Mouse (Mus musculus) heart, embryonic 16.5 days (tissue): Measurements from ENCODE around the gene Rars2. TPM values are rescaled to one million over a fixed set of nuclear protein-coding genes. Genes with fewer than 3 reads are reported as not detected.

Experiments used
- ATAC-seq: fragments of 200-750 bp; cut with Nextera tagmentation; replicated peaks from 2 replicates; pipeline ENCODE4 v1.8.0; 2017; ENCODE audit warnings: moderate number of reproducible peaks; ENCODE audit not compliant: insufficient read depth, low FRiP score; ENCODE audit errors: extremely low read depth
- H3K27ac ChIP-seq: fragments of 300-500 bp; sonication (generic); 2 replicates; pipeline ENCODE4 v1.5.1; 2014; ENCODE audit warnings: mild to moderate bottlenecking, low read length, control low read depth, moderate library complexity
- H3K27me3 ChIP-seq: fragments of 300-500 bp; sonication (generic); 2 replicates; pipeline ENCODE4 v1.6.1; 2014; ENCODE audit warnings: low read length, mixed read lengths; ENCODE audit not compliant: control insufficient read depth, insufficient read depth
- H3K36me3 ChIP-seq: fragments of 300-500 bp; sonication (generic); 2 replicates; pipeline ENCODE4 v1.6.1; 2014; ENCODE audit not compliant: control insufficient read depth, insufficient read depth
- H3K4me1 ChIP-seq: fragments of 300-500 bp; sonication (generic); 2 replicates; pipeline ENCODE4 v1.6.1; 2014; ENCODE audit warnings: low read length, mixed read lengths; ENCODE audit not compliant: control insufficient read depth, insufficient read depth
- H3K4me2 ChIP-seq: fragments of 300-500 bp; sonication (generic); 2 replicates; pipeline ENCODE4 v1.6.1; 2014; ENCODE audit warnings: low read depth, mild to moderate bottlenecking, control low read depth, low read length
- H3K4me3 ChIP-seq: fragments of 300-500 bp; sonication (generic); 2 replicates; pipeline ENCODE4 v1.5.1; 2014; ENCODE audit warnings: mild to moderate bottlenecking, control low read depth, low read length
- H3K9ac ChIP-seq: fragments of 300-500 bp; sonication (generic); 2 replicates; pipeline ENCODE4 v1.6.1; 2014; ENCODE audit warnings: low read length, control low read depth
- H3K9me3 ChIP-seq: fragments of 300-500 bp; sonication (generic); replicated peaks from 2 replicates; pipeline ENCODE4 v1.6.1; 2016; ENCODE audit warnings: low read length; ENCODE audit not compliant: control insufficient read depth
- WGBS: fragments of 180-500 bp; shearing (Covaris S2); extraction: QIAGEN DNeasy Blood & Tissue Kit; methylation state at CpG from one replicate; pipeline ENCODE4 v1.1.7; 2014; 5-methylcytosine and 5-hydroxymethylcytosine counted together
- polyA plus RNA-seq: library from polyadenylated mRNA; unstranded; fragments of >200 nt; fragmentation: Nextera tagmentation; extraction: Ambion mirVana; gene quantifications from 2 replicates; pipeline ENCODE4 v1.2.1, GENCODE M21; 2015

Rars2 gene
- polyA plus RNA-seq, 1 experiment from 2014 or later, result 56.9 TPM

GRCm38 (mm10) chr4:34634129-34634528, 19.4 kb downstream of the Rars2 start:
- Histone ChIP-seq H3K4me3 (no peak overlapping the region), H3K4me1 (peaks cover 3% of the 10 kb centered on the region; the same call in 1 of the 2 replicates), H3K4me2 (no peak overlapping the region), H3K27ac (no peak overlapping the region), H3K9me3 (no peaks in the 10 kb centered on the region), H3K27me3 (no peaks in the 10 kb centered on the region), H3K36me3 (peaks cover 19% of the 10 kb centered on the region), H3K9ac (no peak overlapping the region)
- ATAC-seq, result no peak
- 96% methylated on average over 7 of the region's 7 CpGs for WGBS

- no peak overlapping the region for H3K4me2 ChIP-seq
- H3K9ac ChIP-seq, result no peak overlapping the region
- no peak overlapping the region for H3K27ac ChIP-seq
- H3K4me1 ChIP-seq, result no peaks in the 10 kb centered on the region
- peaks cover 29% of the 10 kb centered on the region for H3K36me3 ChIP-seq
- WGBS, result 59% methylated on average over 5 of the region's 5 CpGs
- no peaks in the 10 kb centered on the region for H3K27me3 ChIP-seq
- no peak for ATAC-seq
- H3K4me3 ChIP-seq, result no peak overlapping the region
- no peaks in the 10 kb centered on the region for H3K9me3 ChIP-seq
These were observed 21.3 kb downstream of the Rars2 start for GRCm38 (mm10) chr4:34636036-34636435.

DNA sequence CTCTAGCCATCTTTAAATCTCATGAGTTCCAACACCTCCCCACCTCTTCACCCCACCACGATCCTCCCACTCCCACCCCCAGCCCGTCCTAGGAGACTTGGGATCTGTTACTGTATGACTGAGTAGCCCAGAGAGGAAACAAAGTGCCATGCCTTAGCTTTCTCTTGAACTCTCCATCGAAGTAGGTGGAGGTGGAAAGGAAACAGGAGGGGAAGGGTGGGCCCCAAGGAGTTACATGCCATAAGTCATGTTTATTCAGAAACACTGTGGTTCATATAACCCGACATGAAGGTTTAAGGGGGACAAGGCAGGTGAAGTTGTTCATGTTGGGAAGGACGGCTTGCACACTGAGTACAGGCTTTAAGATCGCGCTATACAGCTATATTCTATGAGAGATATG, 22.6 kb downstream of the Rars2 start:
- H3K9me3 ChIP-seq, result no peaks in the 10 kb centered on the region
- no peak overlapping the region for H3K9ac ChIP-seq
- H3K4me1 ChIP-seq, result no peaks in the 10 kb centered on the region
- no peak overlapping the region for H3K4me3 ChIP-seq
- ATAC-seq, result no peak
- H3K4me2 ChIP-seq, result no peak overlapping the region
- no peaks in the 10 kb centered on the region for H3K27me3 ChIP-seq
- H3K36me3 ChIP-seq, result peaks cover 25% of the 10 kb centered on the region
- H3K27ac ChIP-seq, result no peak overlapping the region
- WGBS, result 91% methylated on average over 7 of the region's 7 CpGs

- no peak overlapping the region for H3K4me2 ChIP-seq
- no peak overlapping the region for H3K4me3 ChIP-seq
- no peaks in the 10 kb centered on the region for H3K9me3 ChIP-seq
- ATAC-seq, result no peak
- H3K4me1 ChIP-seq, result no peaks in the 10 kb centered on the region
- WGBS, result 83% methylated on average over 4 of the region's 4 CpGs
- H3K9ac ChIP-seq, result no peak overlapping the region
- no peak overlapping the region for H3K27ac ChIP-seq
- H3K36me3 ChIP-seq, result peaks cover 29% of the 10 kb centered on the region
- no peaks in the 10 kb centered on the region for H3K27me3 ChIP-seq
These were observed 23.1 kb downstream of the Rars2 start for GRCm38 (mm10) chr4:34637851-34638250.

GRCm38 (mm10) chr4:34639745-34640364, 25.1 kb downstream of the Rars2 start:
- Histone ChIP-seq H3K4me2 (no peak overlapping the region), H3K4me1 (no peaks in the 10 kb centered on the region), H3K4me3 (no peak overlapping the region), H3K9me3 (no peaks in the 10 kb centered on the region), H3K36me3 (peaks cover 23% of the 10 kb centered on the region), H3K27me3 (no peaks in the 10 kb centered on the region), H3K27ac (no peak overlapping the region), H3K9ac (no peak overlapping the region)
- ATAC-seq, result no peak
- WGBS, result 87% methylated on average over 5 of the region's 5 CpGs

GRCm38 (mm10) chr4:34640731-34641130, 26.0 kb downstream of the Rars2 start:
- H3K36me3 ChIP-seq, result peaks cover 21% of the 10 kb centered on the region

DNA sequence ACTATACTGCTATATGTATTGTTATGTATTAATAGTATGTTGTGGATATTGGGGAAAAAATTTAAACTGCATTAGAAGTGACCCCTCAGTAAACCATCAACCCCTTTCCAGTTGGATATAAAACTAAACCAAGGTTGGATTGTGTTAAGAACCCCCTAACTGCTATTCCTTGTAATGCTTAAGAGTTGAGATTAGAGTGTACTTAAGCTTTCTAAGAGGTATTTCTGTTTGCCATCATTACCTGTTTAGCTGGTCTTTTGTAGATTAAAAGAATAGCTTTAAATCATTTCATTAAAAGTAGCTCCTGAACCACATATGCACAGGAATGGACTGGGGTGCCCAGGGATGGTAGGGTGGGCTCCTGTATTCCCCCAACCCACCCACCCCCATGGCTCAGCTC, 30.0 kb downstream of the Rars2 start:
- H3K4me2 ChIP-seq, result no peak overlapping the region
- ATAC-seq, result no peak
- H3K36me3 ChIP-seq, result peaks cover 33% of the 10 kb centered on the region

More at GRCm38 (mm10) chr4:34640731-34641130, 26.0 kb downstream of the Rars2 start:
- ATAC-seq, result no peak
- no peak overlapping the region for H3K4me3 ChIP-seq
- H3K9ac ChIP-seq, result no peak overlapping the region
- H3K27me3 ChIP-seq, result no peaks in the 10 kb centered on the region
- no peaks in the 10 kb centered on the region for H3K9me3 ChIP-seq
- 92% methylated on average over 3 of the region's 3 CpGs for WGBS
- H3K27ac ChIP-seq, result no peak overlapping the region
- H3K4me1 ChIP-seq, result no peaks in the 10 kb centered on the region
- no peak overlapping the region for H3K4me2 ChIP-seq

DNA sequence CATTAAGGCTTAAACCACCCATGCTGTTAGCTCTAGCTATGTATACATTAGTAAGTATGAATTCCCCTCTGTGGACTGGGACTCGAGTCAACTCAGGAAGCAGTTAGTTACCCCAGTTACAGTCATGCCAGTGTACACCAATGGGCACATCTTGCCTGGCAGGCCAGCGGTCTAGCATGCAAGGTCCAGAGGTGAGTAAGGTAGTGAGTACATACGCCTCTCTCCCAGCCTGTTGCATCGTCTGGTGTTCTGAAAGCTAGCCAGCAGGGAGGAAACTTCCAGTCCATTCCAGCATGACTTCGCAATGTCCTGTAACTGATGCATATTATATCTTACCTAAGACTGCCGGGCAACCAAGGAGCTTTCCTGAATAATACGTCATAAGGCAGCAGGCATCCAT, 38.4 kb downstream of the Rars2 start:
- H3K27me3 ChIP-seq, result no peaks in the 10 kb centered on the region
- 89% methylated on average over 7 of the region's 7 CpGs for whole genome bisulfite sequencing
- H3K9me3 ChIP-seq, result no peaks in the 10 kb centered on the region
- no peak overlapping the region for H3K4me2 ChIP-seq
- H3K9ac ChIP-seq, result no peak overlapping the region
- peaks cover 50% of the 10 kb centered on the region for H3K36me3 ChIP-seq
- no peak overlapping the region for H3K27ac ChIP-seq
- no peaks in the 10 kb centered on the region for H3K4me1 ChIP-seq
- no peak overlapping the region for H3K4me3 ChIP-seq
- ATAC-seq, result no peak

More for the DNA sequence above, 30.0 kb downstream of the Rars2 start:
- Histone ChIP-seq H3K4me3 (no peak overlapping the region), H3K9me3 (no peaks in the 10 kb centered on the region), H3K4me1 (no peaks in the 10 kb centered on the region), H3K9ac (no peak overlapping the region), H3K27me3 (no peaks in the 10 kb centered on the region), H3K27ac (no peak overlapping the region)

DNA sequence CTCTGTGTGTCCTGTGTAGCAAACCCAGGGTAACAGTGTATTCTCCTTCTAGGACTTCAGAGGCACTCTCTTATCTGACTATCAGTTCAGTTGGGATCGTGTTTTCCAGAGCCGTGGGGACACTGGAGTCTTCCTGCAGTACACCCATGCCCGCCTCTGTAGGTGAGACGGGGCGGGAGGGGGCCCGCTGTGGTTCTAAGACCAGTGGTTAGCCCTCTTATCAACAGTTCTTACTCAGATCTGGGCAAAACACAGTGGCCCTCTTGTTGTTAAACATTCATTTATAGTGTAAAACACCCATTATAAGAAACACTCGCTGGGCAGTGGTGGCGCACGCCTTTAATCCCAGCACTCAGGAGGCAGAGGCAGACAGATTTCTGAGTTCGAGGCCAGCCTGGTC, 41.3 kb downstream of the Rars2 start:
- ATAC-seq, result no peak
- 93% methylated on average over 10 of the region's 10 CpGs for WGBS
- Histone ChIP-seq H3K36me3 (peaks cover 58% of the 10 kb centered on the region), H3K4me3 (no peak overlapping the region), H3K27me3 (no peaks in the 10 kb centered on the region), H3K9ac (no peak overlapping the region), H3K27ac (no peak overlapping the region), H3K4me1 (no peaks in the 10 kb centered on the region), H3K4me2 (no peak overlapping the region), H3K9me3 (no peaks in the 10 kb centered on the region)
